ENCODE assay signal across 8 mouse cellular contexts in the genomic region with DNA sequence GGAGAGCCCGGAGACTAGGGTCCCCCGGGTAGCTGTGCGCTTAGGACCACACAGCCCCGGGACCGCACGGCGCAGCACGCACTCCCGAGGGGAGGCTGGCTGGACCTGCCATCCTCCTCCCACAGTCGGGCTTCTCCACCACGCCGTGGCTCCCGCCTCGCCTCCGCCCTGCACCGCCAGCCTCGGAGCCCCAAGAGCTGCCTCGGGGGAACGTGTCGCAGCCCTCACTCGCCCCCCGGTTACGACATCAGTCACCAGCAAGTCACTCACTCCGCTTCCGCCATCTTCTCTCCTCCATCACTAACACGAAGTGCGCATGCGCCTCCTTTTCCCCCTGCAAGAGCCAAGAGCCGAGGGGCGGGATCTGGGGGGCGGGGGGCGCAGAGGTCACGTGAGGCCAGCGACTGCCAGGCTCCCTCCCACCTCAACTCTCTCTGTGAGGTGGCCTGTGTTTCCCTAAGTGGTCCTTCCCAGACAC. TPM values are rescaled to one million over a fixed set of nuclear protein-coding genes. Genes with fewer than 3 reads are reported as not detected.
DNase-seq lines count a peak whose midpoint lies in the region; ATAC-seq lines count a peak whose summit lies in the region.

A gene (minus strand): TSS at position 312 of the 478 bp plus-strand sequence.

- peak; percentile 84 for ATAC-seq in common myeloid progenitor, adult 5-6 weeks (replicated peaks; ENCODE audit: low read depth, poor library complexity, severe bottlenecking)
- peak; percentile 90 for ATAC-seq in megakaryocyte progenitor cell, adult 5-6 weeks (replicated peaks; ENCODE audit: poor library complexity)

- DNase-seq in ZHBTc4 (ENCODE audit: low read depth, low spot score): peak; percentile 98
- DNase-seq in gastrocnemius, adult 8-10 months (ENCODE audit: low spot score in 2 of 2): peak; percentile 72 to 84
- peak; percentile 94 for DNase-seq in hindlimb bud, embryonic 11.5 days (ENCODE audit: extremely low spot score, low read depth, low spot score)
- DNase-seq in left cerebral cortex, adult 9 months (ENCODE audit: low spot score in 2 of 2): peak; percentile 75 to 89
- DNase-seq in right cerebral cortex, postnatal 14 days: peak; percentile 96
- DNase-seq in urinary bladder, postnatal 36 days (ENCODE audit: low spot score in 2 of 2): peak; percentile 81 to 89

RNA-seq across cellular contexts. Expression of the gene that starts here (rescaled TPM):
- 20.9 and 21.1 TPM in 2 replicates for total RNA-seq in common myeloid progenitor, adult 5-6 weeks (2017)
- 10 to 100 TPM; 10.8 to 13.1 (median 11.9) TPM for total RNA-seq in gastrocnemius, adult 8-10 months (2022)
- 24.0 and 26.8 TPM in 2 replicates for total RNA-seq in megakaryocyte progenitor cell, adult 5-6 weeks (2015)
- 10.4 and 13.7 TPM in 2 replicates for total RNA-seq in megakaryocyte progenitor cell, adult 5-6 weeks (2017)

Comparison
In these comparisons a context has a peak if more than half of its experiments do, and no peak if none do; other contexts are left out.
1. Peak in every context shown above with its lines: DNase-seq and ATAC-seq.